Mouse (Mus musculus) megakaryocyte, embryonic 14.5 days (primary cell): ENCODE results near the gene Fbxo31. TPM values are rescaled to one million over a fixed set of nuclear protein-coding genes. Genes with fewer than 3 reads are reported as not detected.

ENCODE experiments used
- H3K27me3 ChIP-seq: replicated peaks from 2 replicates; pipeline ENCODE3; 2012; ENCODE audit warnings: inconsistent platforms
- H3K36me3 ChIP-seq: replicated peaks from 2 replicates; pipeline ENCODE3; 2012; ENCODE audit warnings: low read length, inconsistent platforms, mixed read lengths
- H3K4me1 ChIP-seq: 2 replicates; pipeline ENCODE4 v1.6.1; 2012; ENCODE audit warnings: inconsistent platforms
- H3K4me3 ChIP-seq: replicated peaks from 2 replicates; pipeline ENCODE3; 2012; ENCODE audit warnings: moderate library complexity, mild to moderate bottlenecking, inconsistent platforms
- H3K9me3 ChIP-seq: 2 replicates; pipeline ENCODE4 v1.6.1; 2012; ENCODE audit warnings: inconsistent platforms
- FLI1 ChIP-seq: IDR thresholded peaks from 2 replicates; pipeline ENCODE4 v1.6.1; 2012; ENCODE audit warnings: low read length, inconsistent platforms, mixed read lengths
- GATA1 ChIP-seq: IDR thresholded peaks from 3 replicates; pipeline ENCODE4 v1.6.1; 2012; ENCODE audit warnings: mixed read lengths, low read length, inconsistent platforms, borderline replicate concordance
- polyA plus RNA-seq: library from polyadenylated mRNA; stranded (reverse); fragments of >175 nt; gene quantifications from 2 replicates; pipeline ENCODE4 v1.2.3, GENCODE M21; 2012; ENCODE audit warnings: low replicate concordance; ENCODE audit not compliant: insufficient read depth

Fbxo31 gene
- polyA plus RNA-seq, 1 experiment = 31.2 TPM

GRCm38 (mm10) chr8:121573275-121573674 lies 5.3 kb downstream of the Fbxo31 start:
- TF ChIP-seq GATA1 (no peak), FLI1 (no peak)
- Histone ChIP-seq H3K9me3 (no peaks in the 10 kb centered on the region), H3K27me3 (no peaks in the 10 kb centered on the region), H3K4me3 (peak overlapping the region; percentile 33), H3K4me1 (peaks cover 99% of the 10 kb centered on the region), H3K36me3 (peaks cover 31% of the 10 kb centered on the region)

- Histone ChIP-seq H3K36me3 (peaks cover 37% of the 10 kb centered on the region), H3K4me3 (no peak overlapping the region), H3K27me3 (no peaks in the 10 kb centered on the region), H3K9me3 (no peaks in the 10 kb centered on the region), H3K4me1 (peaks cover 99% of the 10 kb centered on the region)
- TF ChIP-seq FLI1 (no peak), GATA1 (no peak)
Observed at GRCm38 (mm10) chr8:121572121-121572520, 6.5 kb downstream of the Fbxo31 start.

DNA sequence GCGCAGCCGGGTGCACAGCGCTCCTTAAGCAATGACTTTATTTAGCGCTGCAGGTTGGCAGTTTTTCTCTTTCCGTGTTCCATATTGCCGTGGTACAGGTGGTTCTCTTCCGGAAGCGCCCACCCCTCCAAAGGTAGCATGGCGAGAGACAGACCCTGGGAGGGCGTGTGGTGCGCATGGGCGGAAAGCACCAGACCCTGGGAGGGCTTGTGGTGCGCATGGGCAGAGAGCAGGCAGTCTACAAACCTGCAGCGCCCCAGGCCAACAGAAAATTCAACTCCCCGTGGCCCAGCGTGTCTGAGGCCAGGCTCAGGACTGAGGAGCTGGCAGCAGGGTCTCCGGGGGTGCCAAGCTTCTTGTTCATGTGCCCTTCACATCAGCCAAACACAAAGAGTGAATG lies 7.8 kb downstream of the Fbxo31 start:
- Histone ChIP-seq H3K4me1 (peaks cover 95% of the 10 kb centered on the region), H3K36me3 (peaks cover 44% of the 10 kb centered on the region)

DNA sequence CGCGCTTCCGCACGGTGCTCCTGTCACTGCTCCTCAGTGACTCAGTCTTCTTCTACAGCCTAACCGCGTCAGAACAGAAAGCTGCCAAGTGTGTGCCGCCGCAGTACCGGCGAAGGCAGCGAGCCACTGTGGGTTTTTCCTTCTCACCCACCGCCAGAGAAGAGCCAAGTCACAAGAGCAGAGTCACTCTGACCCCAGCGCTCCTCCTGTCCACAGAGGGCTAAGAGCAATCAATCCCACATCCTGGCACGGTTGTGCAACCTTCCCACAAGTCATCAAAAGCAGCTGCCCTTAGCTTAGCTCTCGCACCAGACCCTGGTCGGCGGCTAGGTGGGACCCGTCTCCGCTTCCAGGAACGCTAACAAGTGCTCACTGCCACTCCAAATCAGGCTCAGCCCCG lies 8.3 kb downstream of the Fbxo31 start:
- Histone ChIP-seq H3K4me3 (peak overlapping the region; percentile 84), H3K4me1 (peaks cover 95% of the 10 kb centered on the region), H3K36me3 (peaks cover 46% of the 10 kb centered on the region), H3K9me3 (no peaks in the 10 kb centered on the region), H3K27me3 (no peaks in the 10 kb centered on the region)
- TF ChIP-seq GATA1 = no peak
- TF ChIP-seq FLI1 = no peak

More for the DNA sequence above, 7.8 kb downstream of the Fbxo31 start:
- H3K9me3 ChIP-seq = no peaks in the 10 kb centered on the region
- no peaks in the 10 kb centered on the region for H3K27me3 ChIP-seq
- no peak for TF ChIP-seq FLI1
- no peak for TF ChIP-seq GATA1
- H3K4me3 ChIP-seq = peak overlapping the region; percentile 84

DNA sequence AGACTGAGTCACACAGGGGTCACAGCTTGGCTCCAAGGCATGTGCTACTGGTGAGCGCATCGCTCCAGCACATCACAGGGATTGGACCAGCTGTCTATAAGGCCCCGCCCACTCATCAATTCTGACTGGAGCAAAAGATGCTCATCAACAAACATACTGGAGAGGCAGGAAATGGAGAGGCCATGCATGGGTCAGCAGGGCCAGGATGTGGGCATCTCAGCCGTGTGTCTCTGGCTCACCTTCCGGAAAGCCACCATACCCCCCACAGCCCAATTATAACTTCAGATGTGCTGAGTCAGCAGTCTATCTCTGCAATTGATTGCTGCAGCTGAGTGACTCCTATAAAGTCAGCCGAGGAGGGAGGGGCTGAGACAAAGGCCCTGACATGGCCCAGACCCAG lies 10.3 kb downstream of the Fbxo31 start:
- Histone ChIP-seq H3K27me3 (no peaks in the 10 kb centered on the region), H3K9me3 (no peaks in the 10 kb centered on the region), H3K36me3 (peaks cover 55% of the 10 kb centered on the region), H3K4me3 (no peak overlapping the region), H3K4me1 (peaks cover 78% of the 10 kb centered on the region)
- TF ChIP-seq FLI1 = no peak
- TF ChIP-seq GATA1 = no peak

GRCm38 (mm10) chr8:121563701-121564100 lies 14.9 kb downstream of the Fbxo31 start:
- TF ChIP-seq FLI1 = no peak
- no peak for TF ChIP-seq GATA1
- Histone ChIP-seq H3K4me1 (peaks cover 46% of the 10 kb centered on the region), H3K9me3 (no peaks in the 10 kb centered on the region), H3K36me3 (peaks cover 79% of the 10 kb centered on the region), H3K27me3 (no peaks in the 10 kb centered on the region), H3K4me3 (no peak overlapping the region)

DNA sequence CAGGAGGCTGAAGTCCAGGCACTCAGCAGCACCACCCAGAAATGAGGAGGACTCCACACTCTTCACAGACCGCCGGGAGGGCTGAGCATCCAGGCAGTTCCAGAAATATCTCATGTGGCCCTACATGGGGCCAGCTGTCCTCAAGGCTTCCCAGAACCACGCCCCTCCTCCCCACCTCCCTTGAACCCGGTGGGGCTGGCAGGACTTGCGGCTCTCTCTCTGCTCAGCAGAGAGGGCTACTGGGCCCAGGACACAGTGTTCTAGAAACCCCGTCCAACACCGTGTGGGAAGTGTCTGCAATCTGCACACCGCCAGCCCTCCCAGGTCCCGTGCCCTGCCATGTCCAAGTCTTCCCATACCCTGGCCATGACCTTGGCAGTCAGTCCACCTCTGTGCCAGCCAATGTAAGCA lies 15.7 kb downstream of the Fbxo31 start:
- Histone ChIP-seq H3K36me3 (peaks cover 87% of the 10 kb centered on the region), H3K27me3 (no peaks in the 10 kb centered on the region), H3K9me3 (no peaks in the 10 kb centered on the region), H3K4me1 (peaks cover 39% of the 10 kb centered on the region), H3K4me3 (no peak overlapping the region)
- TF ChIP-seq FLI1 = no peak
- TF ChIP-seq GATA1 = no peak

DNA sequence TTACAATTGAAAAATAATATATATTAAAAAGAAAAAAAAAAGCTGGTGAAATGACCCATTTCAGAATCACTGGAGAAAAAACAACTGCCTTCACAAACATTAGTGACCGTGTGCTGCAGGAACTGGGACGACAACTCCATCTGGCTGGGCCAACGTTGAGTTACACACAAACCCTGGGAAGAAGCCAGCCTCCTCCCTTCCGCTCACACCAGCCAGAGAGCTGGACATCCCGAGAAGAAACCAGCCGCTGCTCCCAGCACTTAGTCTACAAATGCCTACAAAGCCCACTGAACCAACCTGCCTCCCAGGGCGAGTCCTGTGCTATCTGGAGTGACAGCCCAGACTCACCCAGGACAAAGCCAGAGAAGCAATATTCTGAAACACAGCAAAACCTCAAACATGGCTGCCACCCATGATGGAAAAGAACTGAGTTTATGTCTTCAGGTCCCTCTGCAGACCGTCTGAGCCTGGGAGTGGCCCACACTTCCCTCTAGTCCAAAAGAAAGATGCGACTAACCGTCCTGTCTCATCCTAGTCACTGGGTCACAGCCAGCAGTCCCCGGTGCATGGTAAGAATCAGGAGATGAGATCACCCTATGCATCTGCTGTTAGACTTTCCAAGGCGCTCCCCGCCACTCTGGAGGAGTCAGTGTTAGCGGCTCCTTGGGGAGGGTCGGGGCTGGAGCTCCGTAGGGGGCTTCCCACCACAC lies 16.8 kb downstream of the Fbxo31 start:
- peaks cover 86% of the 10 kb centered on the region for H3K36me3 ChIP-seq
- no peak overlapping the region for H3K4me3 ChIP-seq
- TF ChIP-seq GATA1 = no peak
- no peak for TF ChIP-seq FLI1
- H3K9me3 ChIP-seq = no peaks in the 10 kb centered on the region
- no peaks in the 10 kb centered on the region for H3K27me3 ChIP-seq
- peaks cover 30% of the 10 kb centered on the region; the same call in 1 of the 2 replicates for H3K4me1 ChIP-seq

DNA sequence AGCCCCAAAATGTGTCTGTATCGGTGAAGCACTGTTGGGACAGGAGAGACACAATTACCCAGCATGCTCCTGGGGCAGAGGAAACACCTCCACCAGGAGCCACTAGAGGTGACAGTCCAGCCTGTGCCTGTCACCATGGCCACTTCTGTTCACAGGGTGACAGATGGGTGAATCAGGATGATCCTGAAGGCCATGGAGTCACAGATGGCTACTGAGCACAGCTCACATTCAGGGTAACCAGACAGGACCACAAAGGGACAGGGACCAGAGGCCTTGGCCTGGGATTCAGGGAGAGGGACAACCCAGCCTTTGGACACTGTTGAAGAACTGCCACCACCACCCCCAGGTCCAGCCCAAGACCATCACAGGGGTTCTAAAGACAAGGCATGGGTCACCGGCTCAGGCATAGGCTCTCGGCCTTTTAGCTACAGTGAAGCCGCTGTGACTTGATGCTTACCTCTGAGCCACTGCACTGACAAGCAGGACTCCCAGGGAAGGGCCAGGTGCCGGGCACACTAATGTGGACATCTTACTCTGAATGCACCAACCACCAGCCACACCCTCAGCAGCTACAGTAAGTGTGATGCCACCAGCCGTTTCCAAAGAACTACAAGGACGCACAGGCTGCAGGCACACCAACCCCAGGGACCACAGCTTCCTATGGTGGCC lies 18.0 kb downstream of the Fbxo31 start:
- TF ChIP-seq FLI1 (no peak), GATA1 (no peak)
- Histone ChIP-seq H3K36me3 (peaks cover 84% of the 10 kb centered on the region), H3K9me3 (no peaks in the 10 kb centered on the region), H3K4me3 (no peak overlapping the region), H3K4me1 (peaks cover 20% of the 10 kb centered on the region; the same call in 1 of the 2 replicates), H3K27me3 (no peaks in the 10 kb centered on the region)

- Histone ChIP-seq H3K27me3 (no peaks in the 10 kb centered on the region), H3K4me3 (no peak overlapping the region), H3K9me3 (no peaks in the 10 kb centered on the region), H3K36me3 (peaks cover 84% of the 10 kb centered on the region), H3K4me1 (peaks cover 14% of the 10 kb centered on the region; the same call in 1 of the 2 replicates)
- no peak for TF ChIP-seq FLI1
Observed at GRCm38 (mm10) chr8:121559801-121560200, 18.8 kb downstream of the Fbxo31 start.
